Mouse (Mus musculus): Measurements from ENCODE around the gene Clip2. TPM values are rescaled to one million over a fixed set of nuclear protein-coding genes. Genes with fewer than 3 reads are reported as not detected.

The Clip2 gene
- total and polyA plus RNA-seq, 3 experiments: 5.4 to 16.7 (median 8.7) TPM

DNA sequence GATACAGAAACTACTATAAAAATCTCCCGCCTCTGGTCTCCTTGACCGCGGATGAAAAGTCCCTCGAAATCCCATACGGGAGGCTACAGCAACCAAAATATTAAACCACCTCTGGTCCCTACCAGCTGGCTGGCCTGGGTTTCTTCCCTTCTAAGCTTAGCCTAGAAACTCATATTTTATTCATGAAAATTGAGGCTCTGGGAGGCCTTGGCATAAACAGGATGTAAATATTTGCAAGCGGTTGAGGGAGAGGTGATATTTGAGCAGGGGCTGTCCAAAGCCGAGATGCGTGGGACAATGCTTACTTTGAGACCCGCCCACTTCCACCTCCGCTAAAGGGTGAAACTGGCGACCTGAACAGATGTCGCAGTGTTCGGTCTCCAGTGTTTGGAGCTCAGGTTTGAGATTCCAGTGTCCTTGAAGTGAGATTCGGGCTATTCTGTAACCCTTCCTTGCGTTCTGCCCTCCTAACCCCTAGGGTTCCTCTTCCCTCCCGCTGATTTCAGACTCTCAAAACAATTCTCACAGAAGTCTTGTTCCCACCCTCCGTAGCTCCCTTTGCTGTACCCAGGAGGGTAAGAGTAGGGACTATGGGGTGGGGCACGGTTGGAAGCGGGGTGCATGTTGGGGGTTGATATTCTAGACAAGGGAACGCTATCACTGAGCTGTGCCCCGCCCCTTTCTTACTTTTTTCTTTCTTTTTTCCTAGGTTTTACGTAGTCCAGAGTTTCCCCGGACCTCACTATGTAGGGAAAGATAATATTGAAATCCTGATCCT, 19.7 kb upstream of the Clip2 start:
- Histone ChIP-seq H3K4me3 (replicated peaks in 1 of 3; ENCODE audit: low read depth in 2 of 3, low read length in 2 of 3, poor library complexity in 1 of 3) (peak overlapping the region; percentile 42 to 46 (median 45)), H3K4me2 (ENCODE audit: insufficient read depth, low read depth, poor library complexity, severe bottlenecking) (peak overlapping the region; percentile 73; the same call in 1 of the 2 replicates), H3K27me3 (replicated peaks) (no peaks in the 10 kb centered on the region), H3K27ac (ENCODE audit: insufficient read depth, low read depth) (no peak overlapping the region), H3K36me3 (replicated peaks in 1 of 2; ENCODE audit: control insufficient read depth in 1 of 2, insufficient read depth in 1 of 2, low read length in 1 of 2) (no peaks in the 10 kb centered on the region), H3K79me2 (replicated peaks; ENCODE audit: control insufficient read depth, extremely low read depth, insufficient read depth, poor library complexity, severe bottlenecking) (no peaks in the 10 kb centered on the region), H3K9ac (ENCODE audit: insufficient read depth, low read depth) (peak overlapping the region; percentile 52), H3K4me1 (ENCODE audit: control insufficient read depth in 1 of 2, insufficient read depth in 2 of 2) (peaks cover 8 to 60% of the 10 kb centered on the region in 2 experiments), H3K9me3 (replicated peaks; ENCODE audit: low read length) (peaks cover 3% of the 10 kb centered on the region)
- no peak for TF ChIP-seq CHD1 (IDR thresholded peaks at IDR 0.05; ENCODE audit: low read depth, low read length)
- TF ChIP-seq TBP (conservative IDR thresholded peaks at IDR 0.05; ENCODE audit: low read depth, low read length): peak; percentile 49; the same call in 1 of the 2 replicates
- peak; percentile 59 for TF ChIP-seq HCFC1 (IDR thresholded peaks at IDR 0.05; ENCODE audit: low read depth, low read length)
- TF ChIP-seq NELFE (IDR thresholded peaks at IDR 0.05; ENCODE audit: low read depth, low read length): peak; percentile 61; the same call in 1 of the 2 replicates
- peak; percentile 76 for TF ChIP-seq TCF12 (IDR thresholded peaks at IDR 0.05; ENCODE audit: low read depth, low read length)
- peak; percentile 45 for TF ChIP-seq POLR2A (IDR thresholded peaks at IDR 0.05; ENCODE audit: low read depth, low read length)
- peak; percentile 73 for TF ChIP-seq ETS1 (conservative IDR thresholded peaks at IDR 0.05; ENCODE audit: low read depth, low read length)
- no peak for TF ChIP-seq ZKSCAN1 (IDR thresholded peaks at IDR 0.05; ENCODE audit: borderline replicate concordance, low read depth, low read length)
- TF ChIP-seq SIN3A (IDR thresholded peaks at IDR 0.05; ENCODE audit: low read length): peak; percentile 98
- peak; percentile 72 for TF ChIP-seq EP300 (IDR thresholded peaks at IDR 0.05; ENCODE audit: low read length)
- peak; percentile 42; the same call in 1 of the 2 replicates for TF ChIP-seq ZNF384 (IDR thresholded peaks at IDR 0.05; ENCODE audit: low read depth, low read length)
- peak; percentile 62; the same call in 1 of the 2 replicates for TF ChIP-seq ELF1 (IDR thresholded peaks at IDR 0.05; ENCODE audit: low read depth, low read length)
- peak; percentile 75 for TF ChIP-seq MXI1 (IDR thresholded peaks at IDR 0.05; ENCODE audit: low read depth, low read length)
- no peak for TF ChIP-seq ZMIZ1 (IDR thresholded peaks at IDR 0.05; ENCODE audit: low read depth, low read length)
- TF ChIP-seq POLR2AphosphoS2 (IDR thresholded peaks at IDR 0.05; ENCODE audit: low read depth, low read length): no peak
- TF ChIP-seq MYC (IDR thresholded peaks at IDR 0.05; ENCODE audit: low read depth, low read length): peak; percentile 46
- no peak for TF ChIP-seq RAD21 (IDR thresholded peaks at IDR 0.05; ENCODE audit: low read depth, low read length)
- peak; percentile 66; the same call in 1 of the 2 replicates for TF ChIP-seq MAFK (IDR thresholded peaks at IDR 0.05; ENCODE audit: insufficient replicate concordance, low read length)
- TF ChIP-seq CTCF (conservative IDR thresholded peaks at IDR 0.05 in 1 of 2, IDR thresholded peaks at IDR 0.05 in 1 of 2; ENCODE audit: low read depth in 2 of 2, low read length in 2 of 2): no peak
- TF ChIP-seq NRF1 (IDR thresholded peaks at IDR 0.05; ENCODE audit: low read depth, low read length): peak; percentile 46
- TF ChIP-seq MEF2A (IDR thresholded peaks at IDR 0.05; ENCODE audit: borderline replicate concordance, low read depth, low read length): peak; percentile 80
- TF ChIP-seq ZC3H11A (IDR thresholded peaks at IDR 0.05; ENCODE audit: low read depth, low read length): no peak
- TF ChIP-seq MAZ (IDR thresholded peaks at IDR 0.05; ENCODE audit: low read depth, low read length): peak; percentile 86
- TF ChIP-seq BHLHE40 (IDR thresholded peaks at IDR 0.05; ENCODE audit: low read depth, low read length): peak; percentile 40
- no peak for TF ChIP-seq USF2 (conservative IDR thresholded peaks at IDR 0.05; ENCODE audit: low read depth, low read length)
- no peak for TF ChIP-seq USF1 (IDR thresholded peaks at IDR 0.05; ENCODE audit: low read depth, low read length)
- TF ChIP-seq IRF4 (IDR thresholded peaks at IDR 0.05; ENCODE audit: low read depth, low read length): peak; percentile 78
- no peak for TF ChIP-seq UBTF (IDR thresholded peaks at IDR 0.05; ENCODE audit: low read depth, low read length)
- no peak for TF ChIP-seq GABPA (IDR thresholded peaks at IDR 0.05; ENCODE audit: insufficient replicate concordance, low read depth, low read length)
- peak; percentile 79; the same call in 1 of the 2 replicates for TF ChIP-seq RCOR1 (conservative IDR thresholded peaks at IDR 0.05; ENCODE audit: low read depth, low read length)
- TF ChIP-seq JUND (conservative IDR thresholded peaks at IDR 0.05; ENCODE audit: low read depth, low read length): peak; percentile 35; the same call in 1 of the 2 replicates
- TF ChIP-seq PAX5 (IDR thresholded peaks at IDR 0.05; ENCODE audit: low read length): no peak
- peak; percentile 38; the same call in 1 of the 2 replicates for TF ChIP-seq CHD2 (IDR thresholded peaks at IDR 0.05; ENCODE audit: low read length)
- 0 out of 2 replicates have a peak, but pooled peaks have one; percentile 37 for TF ChIP-seq KAT2A (IDR thresholded peaks at IDR 0.05; ENCODE audit: insufficient replicate concordance, low read length)
- TF ChIP-seq E2F4 (IDR thresholded peaks at IDR 0.05; ENCODE audit: insufficient replicate concordance, low read depth, low read length): peak; percentile 87; the same call in 1 of the 2 replicates
- no peak for TF ChIP-seq JUN (IDR thresholded peaks at IDR 0.05; ENCODE audit: insufficient read depth, low read depth, low read length)
- no peak; the same call in 1 of the 2 replicates for TF ChIP-seq SMC3 (IDR thresholded peaks at IDR 0.05; ENCODE audit: low read depth, low read length)
- peak; percentile 74 for TF ChIP-seq MAX (IDR thresholded peaks at IDR 0.05; ENCODE audit: low read length)
- in situ Hi-C loops (cut with MboI; ENCODE audit: low pct_ligation_motif_present, low pct_unique_long_range_greater_than_20kb, low sequenced_read_pairs) (no loop called here), dilution Hi-C loops (cut with MboI; ENCODE audit: extremely low pct_ligation_motif_present, extremely low pct_unique_long_range_greater_than_20kb, low sequenced_read_pairs) (no loop called here)
- peak; percentile 83 for DNase-seq (ENCODE audit: extremely low read depth)

Data from CH12.LX (cell line).